Mouse (Mus musculus) lung, postnatal 0 days (tissue): Measurements from ENCODE around the gene Nkiras1. TPM values are rescaled to one million over a fixed set of nuclear protein-coding genes. Genes with fewer than 3 reads are reported as not detected.
"Not testable (repeated sequence)": the region's sequence is repeated elsewhere in the genome, so short reads cannot be mapped to it uniquely, and the experiment has no call there.

Source experiments
- ATAC-seq: fragments of 200-750 bp; cut with Nextera tagmentation; 2 replicates; pipeline ENCODE4 v1.8.0; 2017; ENCODE audit warnings: moderate library complexity
- DNase-seq: peaks from one replicate; pipeline ENCODE4 v3.0.0-alpha.2; 2016; ENCODE audit warnings: low spot score
- H3K27ac ChIP-seq: fragments of 300-500 bp; sonication (generic); 2 replicates; pipeline ENCODE4 v1.5.1; 2014; ENCODE audit warnings: antibody characterized with exemption, mild to moderate bottlenecking, low read length, mixed read lengths
- H3K27me3 ChIP-seq: fragments of 300-500 bp; sonication (generic); replicated peaks from 2 replicates; pipeline ENCODE4 v1.6.1; 2014; ENCODE audit warnings: low read length, mixed read lengths; ENCODE audit not compliant: insufficient read depth
- H3K36me3 ChIP-seq: fragments of 300-500 bp; sonication (generic); 2 replicates; pipeline ENCODE4 v1.6.1; 2014; ENCODE audit warnings: low read length, mixed read lengths; ENCODE audit not compliant: insufficient read depth
- H3K4me1 ChIP-seq: fragments of 300-500 bp; sonication (generic); 2 replicates; pipeline ENCODE4 v1.6.1; 2014; ENCODE audit warnings: antibody characterized with exemption, low read depth, low read length, mixed read lengths; ENCODE audit not compliant: insufficient read depth
- H3K4me2 ChIP-seq: fragments of 300-500 bp; sonication (generic); replicated peaks from 2 replicates; pipeline ENCODE4 v1.6.1; 2014; ENCODE audit warnings: low read depth, mild to moderate bottlenecking, low read length, moderate library complexity, mixed read lengths
- H3K4me3 ChIP-seq: fragments of 300-500 bp; sonication (generic); 2 replicates; pipeline ENCODE4 v1.5.1; 2014; ENCODE audit warnings: low read depth, low read length
- H3K9ac ChIP-seq: fragments of 300-500 bp; sonication (generic); replicated peaks from 2 replicates; pipeline ENCODE4 v1.6.1; 2014; ENCODE audit warnings: low read depth, mild to moderate bottlenecking
- H3K9me3 ChIP-seq: fragments of 300-500 bp; sonication (generic); 2 replicates; pipeline ENCODE4 v1.6.1; 2016; ENCODE audit warnings: low read length, mixed read lengths
- CTCF ChIP-seq: IDR thresholded peaks from 2 replicates; pipeline ENCODE4 v1.5.1; 2016; ENCODE audit warnings: antibody characterized with exemption, mild to moderate bottlenecking
- EP300 ChIP-seq: IDR thresholded peaks from 2 replicates; pipeline ENCODE4 v1.6.1; 2016; ENCODE audit warnings: antibody characterized with exemption, mild to moderate bottlenecking, control low read depth
- WGBS: fragments of 180-500 bp; shearing (Covaris S2); extraction: QIAGEN DNeasy Blood & Tissue Kit; methylation state at CpG from one replicate; pipeline ENCODE4 v1.1.7; 2014; 5-methylcytosine and 5-hydroxymethylcytosine counted together
- polyA plus RNA-seq: library from polyadenylated mRNA; unstranded; fragments of >200 nt; fragmentation: Nextera tagmentation; extraction: Ambion mirVana; gene quantifications from 2 replicates; pipeline ENCODE4 v1.2.1, GENCODE M21; 2015

The Nkiras1 gene
- polyA plus RNA-seq, 1 experiment from 2014 or later: 13.7 TPM

DNA sequence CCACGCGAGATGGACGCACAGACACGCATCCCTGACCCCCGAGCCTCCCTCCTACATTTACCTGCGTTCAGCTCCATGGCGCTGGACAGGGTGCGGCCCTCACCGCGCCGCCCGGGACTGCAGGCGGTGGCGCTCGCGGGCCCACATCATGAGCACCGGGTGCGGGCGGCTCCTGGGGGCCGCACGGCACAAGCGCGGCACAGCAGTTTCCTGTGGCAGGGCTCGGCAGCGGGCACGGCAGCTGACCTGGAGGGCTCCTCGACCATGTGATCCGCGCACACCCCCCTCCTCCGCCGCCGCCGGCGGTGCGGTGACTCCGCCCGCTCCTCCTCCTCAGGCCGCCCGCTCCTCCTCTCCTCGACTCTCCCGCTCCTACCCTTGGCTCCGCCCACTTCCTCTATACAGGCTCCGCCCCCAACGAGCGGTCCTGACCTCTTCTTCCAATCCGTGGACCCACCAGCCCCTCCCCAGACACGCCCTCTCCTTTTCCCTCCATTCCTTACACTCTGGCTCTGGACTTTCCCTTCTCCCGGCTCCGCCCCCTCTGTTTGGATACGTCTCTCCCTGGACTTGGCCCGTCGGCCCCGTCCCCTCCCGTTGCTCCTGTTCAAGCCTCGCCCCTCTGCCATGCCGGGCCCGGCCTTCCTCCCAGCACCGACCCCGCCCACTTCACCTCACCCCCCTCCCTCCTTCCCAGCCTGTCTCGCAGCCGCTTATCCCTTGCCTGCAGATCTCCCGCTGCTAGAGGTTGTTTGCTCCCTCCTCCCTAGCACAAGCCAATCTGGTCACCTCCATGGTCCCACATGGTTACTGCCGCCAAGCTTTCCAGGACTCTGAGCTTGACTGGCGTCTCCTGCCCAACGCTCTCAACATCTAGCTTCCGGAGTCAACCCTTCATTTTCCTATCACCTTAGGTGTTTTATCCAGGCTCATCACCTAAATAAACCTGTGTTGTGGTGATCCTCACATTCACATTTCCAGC, 31.9 kb upstream of the Nkiras1 start, which contains the start of gene Nr1d2:
Gene Nr1d2, minus strand, starts transcription at position 378 of the 982 bp plus-strand sequence.
- Histone ChIP-seq H3K9me3 (no peaks in the 10 kb centered on the region), H3K4me2 (peak within 1 kb of the TSS; percentile 79), H3K36me3 (no peaks in the 10 kb centered on the region), H3K9ac (peak within 1 kb of the TSS; percentile 92), H3K27me3 (no peaks in the 10 kb centered on the region), H3K4me1 (0 out of 2 replicates have a peak, but pooled peaks cover 4% of the 10 kb centered on the region), H3K4me3 (peak within 1 kb of the TSS; percentile 73), H3K27ac (peak within 1 kb of the TSS; percentile 97)
- ATAC-seq (peak; percentile 90), DNase-seq (peak; percentile 100)
- under 1% methylated on average over 47 of the region's 66 CpGs for WGBS
- no peak for TF ChIP-seq EP300
- TF ChIP-seq CTCF: peak; percentile 49

DNA sequence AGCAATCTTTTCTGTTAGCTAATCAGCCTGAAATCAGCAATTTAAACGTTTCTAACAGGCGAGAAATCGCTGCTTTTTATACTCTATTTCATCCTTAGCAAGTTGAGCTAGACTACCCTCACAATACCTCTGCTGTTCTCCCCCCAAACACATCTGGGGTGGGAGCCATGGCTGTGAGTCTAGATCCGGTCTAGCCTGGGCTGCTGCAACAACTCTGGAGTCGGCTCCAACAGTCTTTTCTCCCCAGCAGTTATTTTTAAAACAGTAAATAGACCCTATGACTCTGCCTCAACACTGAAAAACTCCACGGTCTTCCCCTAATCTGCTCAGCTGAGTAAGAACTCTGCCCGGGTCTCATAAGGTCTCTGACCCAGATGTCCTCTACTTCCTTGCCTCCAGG, 30.8 kb upstream of the Nkiras1 start:
- 57% methylated on average over 7 of the region's 7 CpGs for WGBS
- Histone ChIP-seq H3K27ac (no peak overlapping the region), H3K9me3 (no peaks in the 10 kb centered on the region), H3K27me3 (no peaks in the 10 kb centered on the region), H3K4me2 (no peak overlapping the region), H3K36me3 (no peaks in the 10 kb centered on the region), H3K4me1 (no peaks in the 10 kb centered on the region), H3K4me3 (no peak overlapping the region), H3K9ac (no peak overlapping the region)
- TF ChIP-seq EP300: no peak
- DNase-seq: no peak
- ATAC-seq: no peak

DNA sequence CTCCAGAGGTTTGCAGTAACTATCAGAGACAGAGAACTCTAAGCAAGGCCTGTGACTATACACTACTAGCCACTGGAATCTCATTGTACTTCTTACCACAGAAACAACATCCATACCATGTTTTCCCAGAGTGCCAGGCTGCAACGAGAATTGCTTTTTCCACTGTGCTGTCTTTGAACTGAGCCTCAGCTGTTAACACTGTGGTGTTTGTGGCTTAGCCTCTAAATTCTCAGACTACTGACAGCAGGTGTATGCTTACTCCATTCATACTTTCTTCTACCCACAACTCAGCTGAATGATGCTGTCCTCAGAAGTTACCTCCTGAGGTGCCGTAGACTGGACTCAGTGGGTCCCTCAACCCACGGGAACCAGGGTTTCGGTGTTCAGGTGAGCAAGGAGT, 29.1 kb upstream of the Nkiras1 start:
- WGBS: 84% methylated on average over 4 of the region's 4 CpGs
- Histone ChIP-seq H3K27ac (no peak overlapping the region), H3K4me2 (no peak overlapping the region), H3K27me3 (no peaks in the 10 kb centered on the region), H3K4me3 (no peak overlapping the region), H3K9me3 (no peaks in the 10 kb centered on the region), H3K9ac (no peak overlapping the region), H3K4me1 (no peaks in the 10 kb centered on the region), H3K36me3 (no peaks in the 10 kb centered on the region)
- no peak for DNase-seq
- ATAC-seq: no peak
- no peak for TF ChIP-seq EP300

DNA sequence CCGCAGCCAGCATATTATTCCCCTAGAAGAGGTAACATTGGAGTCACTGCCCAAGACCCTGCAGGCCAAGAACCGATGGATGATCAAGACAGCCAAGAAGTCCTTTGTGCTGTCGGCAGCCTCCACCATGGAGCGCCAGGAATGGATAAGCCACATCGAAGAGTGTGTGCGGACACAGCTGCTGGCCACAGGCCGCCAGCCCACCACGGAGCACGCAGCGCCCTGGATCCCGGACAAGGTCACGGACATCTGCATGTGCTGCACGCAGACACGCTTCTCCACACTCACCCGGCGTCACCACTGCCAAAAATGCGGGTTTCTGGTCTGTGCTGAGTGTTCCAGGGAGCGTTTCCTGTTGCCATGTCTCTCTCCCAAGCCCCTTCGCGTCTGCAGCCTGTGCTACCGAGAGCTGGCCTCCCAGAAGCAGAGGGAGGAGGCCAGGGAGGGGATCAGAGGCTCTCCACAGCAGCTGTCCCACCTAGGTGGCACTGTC, 28.3 kb upstream of the Nkiras1 start:
- Histone ChIP-seq H3K36me3 (no peaks in the 10 kb centered on the region), H3K9ac (no peak overlapping the region), H3K4me3 (no peak overlapping the region), H3K4me2 (no peak overlapping the region), H3K4me1 (no peaks in the 10 kb centered on the region), H3K27ac (no peak overlapping the region), H3K27me3 (no peaks in the 10 kb centered on the region), H3K9me3 (no peaks in the 10 kb centered on the region)
- TF ChIP-seq EP300 (no peak), CTCF (no peak)
- WGBS: 81% methylated on average over 21 of the region's 21 CpGs
- no peak for DNase-seq
- ATAC-seq: no peak

DNA sequence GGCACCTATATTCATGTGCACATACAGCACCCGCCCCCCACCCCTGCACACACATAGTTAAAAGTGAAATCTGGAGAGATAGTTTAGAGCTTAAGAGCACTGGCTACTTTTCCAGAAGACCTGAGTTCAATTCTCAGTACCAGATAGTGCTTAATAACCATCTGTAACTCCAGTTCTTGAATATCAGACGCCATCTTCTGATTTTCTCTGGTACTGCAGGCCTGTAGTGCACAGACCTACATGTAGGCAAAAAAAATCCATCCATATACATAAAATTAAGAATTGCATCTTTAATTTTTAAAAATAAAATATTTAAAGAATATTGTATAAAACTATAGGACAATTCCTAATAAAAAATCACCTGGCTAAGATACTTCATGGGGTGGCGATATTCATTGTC, 9.7 kb upstream of the Nkiras1 start:
- WGBS: 83% methylated on average over 3 of the region's 3 CpGs
- no peak overlapping the region for H3K9ac ChIP-seq
- no peaks in the 10 kb centered on the region for H3K9me3 ChIP-seq
- H3K4me2 ChIP-seq: no peak overlapping the region
- DNase-seq (no peak), ATAC-seq (no peak)
- no peak overlapping the region for H3K27ac ChIP-seq
- no peak for TF ChIP-seq EP300
- TF ChIP-seq CTCF: peak; percentile 14; the same call in 1 of the 2 replicates
- no peaks in the 10 kb centered on the region for H3K4me1 ChIP-seq
- H3K36me3 ChIP-seq: no peaks in the 10 kb centered on the region
- no peaks in the 10 kb centered on the region for H3K27me3 ChIP-seq
- H3K4me3 ChIP-seq: no peak overlapping the region

DNA sequence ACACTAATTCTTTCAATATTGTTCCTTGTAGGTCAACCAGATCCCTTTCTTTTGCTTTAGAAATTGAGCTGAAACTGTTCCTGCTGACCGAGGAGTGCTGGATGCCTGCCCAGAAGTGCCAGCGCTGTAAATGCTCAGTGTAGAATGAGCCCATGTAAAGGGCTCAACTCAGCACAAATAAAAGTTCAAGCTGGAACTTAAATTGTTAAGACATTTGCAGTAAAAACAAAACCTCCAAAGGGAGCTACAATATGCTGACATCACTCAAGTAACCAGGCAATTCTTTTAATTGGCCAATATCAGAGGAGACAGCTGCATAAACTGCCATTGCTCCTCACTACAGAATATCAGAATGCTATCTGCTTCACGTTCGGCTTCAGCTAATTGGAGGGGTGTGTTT, 7.5 kb upstream of the Nkiras1 start:
- no peak for TF ChIP-seq CTCF
- TF ChIP-seq EP300: no peak
- 31% methylated on average over 4 of the region's 4 CpGs for WGBS
- H3K27ac ChIP-seq: no peak overlapping the region
- H3K4me1 ChIP-seq: no peaks in the 10 kb centered on the region
- no peaks in the 10 kb centered on the region for H3K9me3 ChIP-seq
- no peaks in the 10 kb centered on the region for H3K27me3 ChIP-seq
- H3K4me2 ChIP-seq: no peak overlapping the region
- peak; percentile 28 for DNase-seq
- no peak overlapping the region for H3K9ac ChIP-seq
- H3K36me3 ChIP-seq: no peaks in the 10 kb centered on the region
- ATAC-seq: 0 out of 2 replicates have a peak, but pooled peaks have one; percentile 28
- no peak overlapping the region for H3K4me3 ChIP-seq

DNA sequence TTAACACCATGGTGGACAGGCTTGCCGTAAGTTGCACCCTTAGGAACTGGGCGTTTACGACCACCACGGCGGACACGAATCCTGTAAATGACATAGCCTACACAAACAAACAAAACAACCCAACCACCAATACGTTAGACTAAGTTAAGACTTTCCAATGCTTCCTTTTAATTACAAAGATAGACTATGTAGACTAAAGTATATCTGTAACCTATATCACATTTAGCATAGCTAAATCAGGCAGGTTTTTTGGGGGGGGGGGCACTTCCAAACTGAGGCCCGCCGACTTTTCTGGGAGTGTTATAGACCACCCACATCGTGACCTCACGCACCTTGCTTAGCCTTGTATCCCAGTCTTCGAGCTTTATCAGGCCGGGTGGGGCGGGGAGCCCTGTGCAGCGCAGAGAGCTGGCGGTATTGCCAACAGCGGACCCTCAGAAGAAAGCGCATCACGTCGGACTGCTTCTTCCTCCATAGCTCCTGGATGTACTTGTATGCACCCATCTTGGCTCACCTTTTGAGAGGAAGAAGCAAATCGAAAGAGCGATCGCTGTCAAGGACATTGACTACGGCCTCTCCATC, 898 bp upstream of the Nkiras1 start:
- H3K27me3 ChIP-seq, DNase-seq, H3K4me1 ChIP-seq, H3K9me3 ChIP-seq, H3K36me3 ChIP-seq, ATAC-seq: not testable (repeated sequence)
- peak overlapping the region; percentile 95 for H3K9ac ChIP-seq
- peak overlapping the region; percentile 88 for H3K4me3 ChIP-seq
- peak overlapping the region; percentile 61 for H3K4me2 ChIP-seq
- H3K27ac ChIP-seq: peak overlapping the region; percentile 77
- WGBS: 1% methylated on average over 21 of the region's 24 CpGs
